Mouse (Mus musculus) lung, postnatal 0 days (tissue): ENCODE results near the gene Bfsp2.

Experiments used
- CTCF ChIP-seq: IDR thresholded peaks from 2 replicates; pipeline ENCODE4 v1.5.1; 2016; ENCODE audit warnings: antibody characterized with exemption, mild to moderate bottlenecking
- EP300 ChIP-seq: IDR thresholded peaks from 2 replicates; pipeline ENCODE4 v1.6.1; 2016; ENCODE audit warnings: antibody characterized with exemption, mild to moderate bottlenecking, control low read depth

GRCm38 (mm10) chr9:103513884-103514283 is 33.7 kb upstream of the Bfsp2 start:
- TF ChIP-seq CTCF (no peak), EP300 (no peak)
